Mouse (Mus musculus) G1E (cell line): ENCODE results near the gene Trim10. TPM values are rescaled to one million over a fixed set of nuclear protein-coding genes. Genes with fewer than 3 reads are reported as not detected.

Experiments used
- ATAC-seq: 2 replicates; pipeline ENCODE4 v1.8.0; 2016; ENCODE audit warnings: mild to moderate bottlenecking; ENCODE audit not compliant: insufficient number of reproducible peaks, poor library complexity, low FRiP score, severe bottlenecking; ENCODE audit errors: extremely low read depth
- DNase-seq: peaks from one replicate; pipeline ENCODE4 v3.0.0; 2012; ENCODE audit warnings: low spot score
- H3K27me3 ChIP-seq: 2 replicates; pipeline ENCODE4 v1.6.1; 2012; ENCODE audit warnings: mild to moderate bottlenecking, low read length, inconsistent platforms; ENCODE audit not compliant: insufficient read depth
- H3K36me3 ChIP-seq: replicated peaks from 2 replicates; pipeline ENCODE3; 2012; ENCODE audit warnings: mild to moderate bottlenecking, inconsistent platforms
- H3K4me1 ChIP-seq: 2 replicates; pipeline ENCODE4 v1.6.1; 2012; ENCODE audit warnings: low read depth, low read length, inconsistent platforms, mixed read lengths; ENCODE audit not compliant: insufficient read depth
- H3K4me3 ChIP-seq: 2 replicates; pipeline ENCODE4 v1.5.1; 2012; ENCODE audit warnings: low read depth, mild to moderate bottlenecking, inconsistent platforms, low read length, moderate library complexity, mixed read lengths
- H3K9me3 ChIP-seq: replicated peaks from 2 replicates; pipeline ENCODE4 v1.6.1; 2012; ENCODE audit warnings: inconsistent platforms
- CTCF ChIP-seq: IDR thresholded peaks from 2 replicates; pipeline ENCODE4 v1.5.1; 2012; ENCODE audit warnings: low read depth, low read length, inconsistent platforms, mixed read lengths
- GATA1 ChIP-seq: IDR thresholded peaks from 2 replicates; pipeline ENCODE4 v1.6.1; 2012; ENCODE audit warnings: borderline replicate concordance, low read length, inconsistent platforms, mixed read lengths
- GATA2 ChIP-seq: IDR thresholded peaks from 2 replicates; pipeline ENCODE4 v1.6.1; 2012; ENCODE audit warnings: low read depth, low read length, inconsistent platforms, borderline replicate concordance
- POLR2AphosphoS5 ChIP-seq: IDR thresholded peaks from 2 replicates; pipeline ENCODE4 v1.6.1; 2012; ENCODE audit warnings: low read depth, low read length, inconsistent platforms; ENCODE audit not compliant: insufficient replicate concordance
- TAL1 ChIP-seq: conservative IDR thresholded peaks from 2 replicates; pipeline ENCODE4 v1.6.1; 2012; ENCODE audit warnings: low read depth, low read length, inconsistent platforms, mixed read lengths
- polyA plus RNA-seq: library from polyadenylated mRNA; stranded (reverse); fragments of >175 nt; gene quantifications from 2 replicates; pipeline ENCODE4 v1.2.3, GENCODE M21; 2012
- total RNA-seq, 2 experiments: library from RNA; stranded (forward) in 1 of 2; stranded (reverse) in 1 of 2; fragments of 200-1000 nt in 1 of 2; fragments of >200 nt in 1 of 2; fragmentation: Nextera tagmentation in 1 of 2; gene quantifications; 2 replicates each; pipeline ENCODE4 v1.2.3; 2014 to 2017

Gene Trim10
- total and polyA plus RNA-seq, 3 experiments, result 6.1 to 18.1 (median 16.2) TPM

GRCm38 (mm10) chr17:36920239-36920638, 50.9 kb downstream of the Trim10 start:
- TF ChIP-seq POLR2AphosphoS5 (no peak), TAL1 (no peak), GATA2 (no peak), GATA1 (no peak), CTCF (no peak)
- no peaks in the 10 kb centered on the region for H3K27me3 ChIP-seq
- H3K36me3 ChIP-seq, result no peaks in the 10 kb centered on the region
- no peaks in the 10 kb centered on the region for H3K9me3 ChIP-seq
- DNase-seq (no peak), ATAC-seq (no peak)
- H3K4me1 ChIP-seq, result peaks cover 3% of the 10 kb centered on the region; the same call in 1 of the 2 replicates
- no peak overlapping the region for H3K4me3 ChIP-seq

GRCm38 (mm10) chr17:36922715-36923114, 53.3 kb downstream of the Trim10 start:
- DNase-seq (no peak), ATAC-seq (no peak)
- Histone ChIP-seq H3K4me1 (peaks cover 3% of the 10 kb centered on the region; the same call in 1 of the 2 replicates), H3K27me3 (no peaks in the 10 kb centered on the region), H3K9me3 (no peaks in the 10 kb centered on the region), H3K36me3 (no peaks in the 10 kb centered on the region), H3K4me3 (no peak overlapping the region)
- TF ChIP-seq POLR2AphosphoS5 (no peak), CTCF (no peak), GATA1 (no peak), TAL1 (no peak), GATA2 (no peak)

- DNase-seq, result no peak
- TF ChIP-seq CTCF (no peak), GATA1 (no peak), POLR2AphosphoS5 (no peak), TAL1 (no peak), GATA2 (no peak)
- no peak for ATAC-seq
- Histone ChIP-seq H3K36me3 (no peaks in the 10 kb centered on the region), H3K27me3 (no peaks in the 10 kb centered on the region), H3K9me3 (no peaks in the 10 kb centered on the region), H3K4me1 (peaks cover 3% of the 10 kb centered on the region; the same call in 1 of the 2 replicates), H3K4me3 (no peak overlapping the region)
Measured at GRCm38 (mm10) chr17:36923491-36923890, 54.1 kb downstream of the Trim10 start.

Other genes starting within 250 kb of the Trim10 start
- not detected in 2 replicates for gene H2-M9, start 226.9 kb upstream of the Trim10 start, total RNA-seq (2014; fragmentation: Nextera tagmentation)
- 0.12 and 0.27 TPM in 2 replicates for gene H2-M9, start 226.9 kb upstream of the Trim10 start, total RNA-seq (2017)
- gene H2-M9, start 226.9 kb upstream of the Trim10 start, polyA plus RNA-seq, result not detected in 2 replicates
- gene H2-M1, start 197.4 kb upstream of the Trim10 start, total RNA-seq (2014; fragmentation: Nextera tagmentation), result not detected in 2 replicates
- gene H2-M1, start 197.4 kb upstream of the Trim10 start, total RNA-seq (2017), result 0.16 TPM in 1 of 2 replicates, not detected in the other
- not detected in 2 replicates for gene H2-M1, start 197.4 kb upstream of the Trim10 start, polyA plus RNA-seq
- not detected in 2 replicates for gene H2-M10.5, start 96.7 kb upstream of the Trim10 start, total RNA-seq (2014; fragmentation: Nextera tagmentation)
- gene H2-M10.5, start 96.7 kb upstream of the Trim10 start, total RNA-seq (2017), result not detected in 2 replicates
- not detected in 2 replicates for gene H2-M10.5, start 96.7 kb upstream of the Trim10 start, polyA plus RNA-seq
- not detected in 2 replicates for gene H2-M10.6, start 57.4 kb upstream of the Trim10 start, total RNA-seq (2014; fragmentation: Nextera tagmentation)
- gene H2-M10.6, start 57.4 kb upstream of the Trim10 start, total RNA-seq (2017), result 0.06 TPM in 1 of 2 replicates, not detected in the other
- not detected in 2 replicates for gene H2-M10.6, start 57.4 kb upstream of the Trim10 start, polyA plus RNA-seq
- gene Trim26, start 32.4 kb upstream of the Trim10 start, total RNA-seq (2014; fragmentation: Nextera tagmentation), result 31.8 and 39.7 TPM in 2 replicates
- gene Trim26, start 32.4 kb upstream of the Trim10 start, total RNA-seq (2017), result 12.5 TPM in 2 replicates
- 11.7 and 13.4 TPM in 2 replicates for gene Trim26, start 32.4 kb upstream of the Trim10 start, polyA plus RNA-seq
- gene Trim15, start 2.4 kb upstream of the Trim10 start, total RNA-seq (2014; fragmentation: Nextera tagmentation), result not detected in 2 replicates
- gene Trim15, start 2.4 kb upstream of the Trim10 start, total RNA-seq (2017), result 0.22 TPM in 1 of 2 replicates, not detected in the other
- not detected in 2 replicates for gene Trim15, start 2.4 kb upstream of the Trim10 start, polyA plus RNA-seq
- gene Trim40, start 20.5 kb downstream of the Trim10 start, total RNA-seq (2014; fragmentation: Nextera tagmentation), result not detected in 2 replicates
- gene Trim40, start 20.5 kb downstream of the Trim10 start, total RNA-seq (2017), result 0.12 TPM in 1 of 2 replicates, not detected in the other
- not detected in 2 replicates for gene Trim40, start 20.5 kb downstream of the Trim10 start, polyA plus RNA-seq
- gene Trim31, start 28.5 kb downstream of the Trim10 start, total RNA-seq (2014; fragmentation: Nextera tagmentation), result not detected in 2 replicates
- gene Trim31, start 28.5 kb downstream of the Trim10 start, total RNA-seq (2017), result not detected in 2 replicates
- not detected in 2 replicates for gene Trim31, start 28.5 kb downstream of the Trim10 start, polyA plus RNA-seq
- gene Rnf39, start 73.3 kb downstream of the Trim10 start, total RNA-seq (2014; fragmentation: Nextera tagmentation), result not detected in 2 replicates
- gene Rnf39, start 73.3 kb downstream of the Trim10 start, total RNA-seq (2017), result not detected in 2 replicates
- not detected in 2 replicates for gene Rnf39, start 73.3 kb downstream of the Trim10 start, polyA plus RNA-seq
- 113 and 130 TPM in 2 replicates for gene Ppp1r11, start 82.2 kb downstream of the Trim10 start, total RNA-seq (2014; fragmentation: Nextera tagmentation)
- gene Ppp1r11, start 82.2 kb downstream of the Trim10 start, total RNA-seq (2017), result 104 and 113 TPM in 2 replicates
- gene Ppp1r11, start 82.2 kb downstream of the Trim10 start, polyA plus RNA-seq, result 247 and 300 TPM in 2 replicates
- 154 and 169 TPM in 2 replicates for gene Znrd1, start 89.0 kb downstream of the Trim10 start, total RNA-seq (2014; fragmentation: Nextera tagmentation)
- 123 and 127 TPM in 2 replicates for gene Znrd1, start 89.0 kb downstream of the Trim10 start, total RNA-seq (2017)
- gene Znrd1, start 89.0 kb downstream of the Trim10 start, polyA plus RNA-seq, result 4.7 and 6.8 TPM in 2 replicates
- 17.3 and 18.0 TPM in 2 replicates for gene Znrd1as, start 89.0 kb downstream of the Trim10 start, total RNA-seq (2014; fragmentation: Nextera tagmentation)
- gene Znrd1as, start 89.0 kb downstream of the Trim10 start, total RNA-seq (2017), result 23.3 and 35.1 TPM in 2 replicates
- 0.77 and 0.95 TPM in 2 replicates for gene Znrd1as, start 89.0 kb downstream of the Trim10 start, polyA plus RNA-seq
- not detected in 2 replicates for gene 2410137M14Rik, start 111.7 kb downstream of the Trim10 start, total RNA-seq (2014; fragmentation: Nextera tagmentation)
- 0.16 TPM in 1 of 2 replicates, not detected in the other for gene 2410137M14Rik, start 111.7 kb downstream of the Trim10 start, total RNA-seq (2017)
- not detected in 2 replicates for gene 2410137M14Rik, start 111.7 kb downstream of the Trim10 start, polyA plus RNA-seq
- not detected in 2 replicates for gene H2-M5, start 120.0 kb downstream of the Trim10 start, total RNA-seq (2014; fragmentation: Nextera tagmentation)
- gene H2-M5, start 120.0 kb downstream of the Trim10 start, total RNA-seq (2017), result 0.11 TPM in 1 of 2 replicates, not detected in the other
- gene H2-M5, start 120.0 kb downstream of the Trim10 start, polyA plus RNA-seq, result not detected in 2 replicates
- not detected in 2 replicates for gene Zfp57, start 131.6 kb downstream of the Trim10 start, total RNA-seq (2014; fragmentation: Nextera tagmentation)
- 0.35 and 0.44 TPM in 2 replicates for gene Zfp57, start 131.6 kb downstream of the Trim10 start, total RNA-seq (2017)
- not detected in 2 replicates for gene Zfp57, start 131.6 kb downstream of the Trim10 start, polyA plus RNA-seq
- not detected in 2 replicates for gene Mog, start 153.8 kb downstream of the Trim10 start, total RNA-seq (2014; fragmentation: Nextera tagmentation)
- 0.05 TPM in 1 of 2 replicates, not detected in the other for gene Mog, start 153.8 kb downstream of the Trim10 start, total RNA-seq (2017)
- gene Mog, start 153.8 kb downstream of the Trim10 start, polyA plus RNA-seq, result not detected in 2 replicates
- gene Gabbr1, start 176.4 kb downstream of the Trim10 start, total RNA-seq (2014; fragmentation: Nextera tagmentation), result 35.2 and 36.4 TPM in 2 replicates
- gene Gabbr1, start 176.4 kb downstream of the Trim10 start, total RNA-seq (2017), result 11.7 and 12.4 TPM in 2 replicates
- gene Gabbr1, start 176.4 kb downstream of the Trim10 start, polyA plus RNA-seq, result 31.9 and 42.6 TPM in 2 replicates
- gene Olfr90, start 218.9 kb downstream of the Trim10 start, total RNA-seq (2014; fragmentation: Nextera tagmentation), result not detected in 2 replicates
- gene Olfr90, start 218.9 kb downstream of the Trim10 start, total RNA-seq (2017), result 0.06 and 0.27 TPM in 2 replicates
- not detected in 2 replicates for gene Olfr90, start 218.9 kb downstream of the Trim10 start, polyA plus RNA-seq
- not detected in 2 replicates for gene Olfr91, start 228.7 kb downstream of the Trim10 start, total RNA-seq (2014; fragmentation: Nextera tagmentation)
- gene Olfr91, start 228.7 kb downstream of the Trim10 start, total RNA-seq (2017), result 0.05 and 0.06 TPM in 2 replicates
- gene Olfr91, start 228.7 kb downstream of the Trim10 start, polyA plus RNA-seq, result not detected in 2 replicates